Mouse (Mus musculus): ENCODE measurements around the gene Ms4a4a. TPM values are rescaled to one million over a fixed set of nuclear protein-coding genes. Genes with fewer than 3 reads are reported as not detected.

Ms4a4a gene
- polyA plus RNA-seq (2012; fragmentation: generic; extraction: Trizol), result not detected

- no peak for TF ChIP-seq MYOG (IDR thresholded peaks at IDR 0.05; ENCODE audit: control insufficient read depth in 1 of 3, insufficient read depth in 1 of 3, insufficient read length in 2 of 3, low read depth in 2 of 3)
- TF ChIP-seq TCF3 (IDR thresholded peaks at IDR 0.05; ENCODE audit: insufficient read length, low read depth), result no peak
- TF ChIP-seq SRF (IDR thresholded peaks at IDR 0.05; ENCODE audit: control insufficient read depth, insufficient read length, low read depth), result no peak
- TF ChIP-seq REST (IDR thresholded peaks at IDR 0.05; ENCODE audit: insufficient read depth, insufficient read length), result no peak
- TF ChIP-seq CEBPB (IDR thresholded peaks at IDR 0.05; ENCODE audit: insufficient read depth, poor library complexity, severe bottlenecking), result no peak
- TF ChIP-seq POLR2AphosphoS2 (IDR thresholded peaks at IDR 0.05; ENCODE audit: insufficient read length, low read depth), result no peak
- no peak for TF ChIP-seq MAX (IDR thresholded peaks at IDR 0.05; ENCODE audit: low read depth)
- no peak for TF ChIP-seq USF1 (IDR thresholded peaks at IDR 0.05; ENCODE audit: low read depth)
- no peak for TF ChIP-seq TCF12 (IDR thresholded peaks at IDR 0.05; ENCODE audit: insufficient read depth, poor library complexity, severe bottlenecking)
- no peak for TF ChIP-seq E2F4 (IDR thresholded peaks at IDR 0.05; ENCODE audit: insufficient read depth)
- TF ChIP-seq POLR2A (IDR thresholded peaks at IDR 0.05; ENCODE audit: insufficient read length, low read depth), result no peak
- no peak for TF ChIP-seq MYOD1 (IDR thresholded peaks at IDR 0.05; ENCODE audit: control insufficient read depth in 1 of 3, insufficient read length in 2 of 3, low read depth in 2 of 3)
- Histone ChIP-seq H3K4me2 (ENCODE audit: low read depth) (no peak within 1 kb of the TSS), H3K36me3 (ENCODE audit: control insufficient read depth, insufficient read depth) (no peaks in the 10 kb centered on the region), H3ac (ENCODE audit: control insufficient read depth, insufficient read length) (no peak within 1 kb of the TSS), H3K27me3 (ENCODE audit: control insufficient read depth, insufficient read depth, insufficient read length) (no peaks in the 10 kb centered on the region), H3K4me3 (no peak within 1 kb of the TSS), H3K79me2 (ENCODE audit: control insufficient read depth, insufficient read depth) (no peaks in the 10 kb centered on the region)
Measured at GRCm38 (mm10) chr19:11375273-11375672, at the start of gene Ms4a4a. TSS of gene Ms4a4a (plus strand) at chr19:11375523.

GRCm38 (mm10) chr19:11335932-11336331 is 39.4 kb upstream of the Ms4a4a start, which contains the start of gene Ms4a7:
TSS of gene Ms4a7 (minus strand) at chr19:11336146.
- H3K79me2 ChIP-seq (ENCODE audit: control insufficient read depth, insufficient read depth), result no peaks in the 10 kb centered on the region
- no peak for TF ChIP-seq MAX (IDR thresholded peaks at IDR 0.05; ENCODE audit: low read depth)
- no peak for TF ChIP-seq CEBPB (IDR thresholded peaks at IDR 0.05; ENCODE audit: insufficient read depth, poor library complexity, severe bottlenecking)
- TF ChIP-seq SRF (IDR thresholded peaks at IDR 0.05; ENCODE audit: control insufficient read depth, insufficient read length, low read depth), result no peak
- no peak for TF ChIP-seq TCF12 (IDR thresholded peaks at IDR 0.05; ENCODE audit: insufficient read depth, poor library complexity, severe bottlenecking)
- no peak for TF ChIP-seq POLR2AphosphoS2 (IDR thresholded peaks at IDR 0.05; ENCODE audit: insufficient read length, low read depth)
- no peak for TF ChIP-seq MYOG (IDR thresholded peaks at IDR 0.05; ENCODE audit: control insufficient read depth in 1 of 3, insufficient read depth in 1 of 3, insufficient read length in 2 of 3, low read depth in 2 of 3)
- no peaks in the 10 kb centered on the region for H3K36me3 ChIP-seq (ENCODE audit: control insufficient read depth, insufficient read depth)
- H3K4me3 ChIP-seq, result no peak within 1 kb of the TSS
- H3ac ChIP-seq (ENCODE audit: control insufficient read depth, insufficient read length), result no peak within 1 kb of the TSS
- H3K4me2 ChIP-seq (ENCODE audit: low read depth), result no peak within 1 kb of the TSS
- H3K27me3 ChIP-seq (ENCODE audit: control insufficient read depth, insufficient read depth, insufficient read length), result no peaks in the 10 kb centered on the region

- TF ChIP-seq USF1 (IDR thresholded peaks at IDR 0.05; ENCODE audit: low read depth) (no peak), MYOG (IDR thresholded peaks at IDR 0.05; ENCODE audit: control insufficient read depth in 1 of 3, insufficient read depth in 1 of 3, insufficient read length in 2 of 3, low read depth in 2 of 3) (no peak), TCF12 (IDR thresholded peaks at IDR 0.05; ENCODE audit: insufficient read depth, poor library complexity, severe bottlenecking) (no peak), TCF3 (IDR thresholded peaks at IDR 0.05; ENCODE audit: insufficient read length, low read depth) (no peak), REST (IDR thresholded peaks at IDR 0.05; ENCODE audit: insufficient read depth, insufficient read length) (no peak), SRF (IDR thresholded peaks at IDR 0.05; ENCODE audit: control insufficient read depth, insufficient read length, low read depth) (no peak), MYOD1 (IDR thresholded peaks at IDR 0.05; ENCODE audit: control insufficient read depth in 1 of 3, insufficient read length in 2 of 3, low read depth in 2 of 3) (no peak), MAX (IDR thresholded peaks at IDR 0.05; ENCODE audit: low read depth) (no peak), POLR2AphosphoS2 (IDR thresholded peaks at IDR 0.05; ENCODE audit: insufficient read length, low read depth) (no peak), E2F4 (IDR thresholded peaks at IDR 0.05; ENCODE audit: insufficient read depth) (no peak), POLR2A (IDR thresholded peaks at IDR 0.05; ENCODE audit: insufficient read length, low read depth) (no peak), CEBPB (IDR thresholded peaks at IDR 0.05; ENCODE audit: insufficient read depth, poor library complexity, severe bottlenecking) (no peak)
- H3K36me3 ChIP-seq (ENCODE audit: control insufficient read depth, insufficient read depth), result no peaks in the 10 kb centered on the region
- H3K27me3 ChIP-seq (ENCODE audit: control insufficient read depth, insufficient read depth, insufficient read length), result no peaks in the 10 kb centered on the region
- H3K4me3 ChIP-seq, result no peak overlapping the region
- no peak overlapping the region for H3K4me2 ChIP-seq (ENCODE audit: low read depth)
- H3K79me2 ChIP-seq (ENCODE audit: control insufficient read depth, insufficient read depth), result no peaks in the 10 kb centered on the region
- H3ac ChIP-seq (ENCODE audit: control insufficient read depth, insufficient read length), result no peak overlapping the region
Measured at GRCm38 (mm10) chr19:11343147-11343546, 32.2 kb upstream of the Ms4a4a start.

GRCm38 (mm10) chr19:11343992-11344391 is 31.3 kb upstream of the Ms4a4a start:
- TF ChIP-seq TCF3 (IDR thresholded peaks at IDR 0.05; ENCODE audit: insufficient read length, low read depth) (no peak), REST (IDR thresholded peaks at IDR 0.05; ENCODE audit: insufficient read depth, insufficient read length) (no peak), POLR2AphosphoS2 (IDR thresholded peaks at IDR 0.05; ENCODE audit: insufficient read length, low read depth) (no peak)
- no peaks in the 10 kb centered on the region for H3K79me2 ChIP-seq (ENCODE audit: control insufficient read depth, insufficient read depth)
- no peak overlapping the region for H3ac ChIP-seq (ENCODE audit: control insufficient read depth, insufficient read length)
- no peaks in the 10 kb centered on the region for H3K27me3 ChIP-seq (ENCODE audit: control insufficient read depth, insufficient read depth, insufficient read length)
- no peaks in the 10 kb centered on the region for H3K36me3 ChIP-seq (ENCODE audit: control insufficient read depth, insufficient read depth)
- no peak overlapping the region for H3K4me2 ChIP-seq (ENCODE audit: low read depth)
- H3K4me3 ChIP-seq, result no peak overlapping the region

GRCm38 (mm10) chr19:11349698-11350481 is 25.4 kb upstream of the Ms4a4a start:
- Histone ChIP-seq H3ac (ENCODE audit: control insufficient read depth, insufficient read length) (no peak overlapping the region), H3K79me2 (ENCODE audit: control insufficient read depth, insufficient read depth) (no peaks in the 10 kb centered on the region), H3K27me3 (ENCODE audit: control insufficient read depth, insufficient read depth, insufficient read length) (no peaks in the 10 kb centered on the region), H3K4me3 (no peak overlapping the region), H3K4me2 (ENCODE audit: low read depth) (no peak overlapping the region), H3K36me3 (ENCODE audit: control insufficient read depth, insufficient read depth) (no peaks in the 10 kb centered on the region)
- TF ChIP-seq MAX (IDR thresholded peaks at IDR 0.05; ENCODE audit: low read depth) (no peak), TCF3 (IDR thresholded peaks at IDR 0.05; ENCODE audit: insufficient read length, low read depth) (no peak)
